Mouse (Mus musculus): Measurements from ENCODE around the gene Olfr1148. TPM values are rescaled to one million over a fixed set of nuclear protein-coding genes. Genes with fewer than 3 reads are reported as not detected.

The Olfr1148 gene
- not detected for total RNA-seq (2021)
- not detected in 2 replicates for polyA plus RNA-seq (2012; rRNA removed)
- long read RNA-seq, result 0 reads

DNA sequence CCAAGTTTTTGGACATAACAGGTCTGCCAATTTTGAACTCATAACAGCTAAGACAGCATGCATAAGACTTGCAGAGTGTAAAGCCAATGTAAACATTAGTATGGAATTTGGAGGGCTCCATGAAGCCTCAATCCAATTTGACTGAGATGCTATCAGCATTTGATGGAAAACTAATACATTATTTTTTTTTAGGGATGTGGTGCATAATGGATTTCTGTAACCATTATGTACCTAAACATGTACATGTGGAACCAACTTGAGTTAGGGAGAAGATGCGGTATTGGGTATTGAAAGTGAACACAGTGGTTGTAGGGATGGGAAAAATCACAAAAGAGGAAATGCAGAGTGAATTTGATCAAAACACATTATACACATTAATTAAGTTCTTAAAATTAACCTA, at the start of gene Olfr1148:
Olfr1148 (plus strand) TSS at position 301 of the 400 bp plus-strand sequence.
- no peaks in the 10 kb centered on the region for H3K36me3 ChIP-seq (ENCODE audit: control insufficient read depth, insufficient read depth, low read length)
- no peaks in the 10 kb centered on the region for H3K4me1 ChIP-seq (ENCODE audit: control insufficient read depth, insufficient read depth, low read length)
- DNase-seq, result no peak
- H3K27ac ChIP-seq, result no peak within 1 kb of the TSS
- 72% methylated on average over 1 of the region's 1 CpGs for WGBS
- intact Hi-C loops (cut with DNase I), result no loop called here
- H3K27me3 ChIP-seq (ENCODE audit: control insufficient read depth, insufficient read depth, low read length), result no peaks in the 10 kb centered on the region
- TF ChIP-seq POLR2A (IDR thresholded peaks at IDR 0.05; ENCODE audit: insufficient read depth, low read depth, low read length) (no peak), EP300 (IDR thresholded peaks at IDR 0.05; ENCODE audit: insufficient read depth, low read depth, low read length) (no peak), CTCF (IDR thresholded peaks at IDR 0.05) (no peak)
- H3K4me3 ChIP-seq, result no peak within 1 kb of the TSS
- no peaks in the 10 kb centered on the region for H3K79me2 ChIP-seq (replicated peaks; ENCODE audit: control insufficient read depth, insufficient read depth, low read length)
- H3K9ac ChIP-seq (ENCODE audit: low read depth, low read length), result no peak within 1 kb of the TSS

GRCm38 (mm10) chr2:87800292-87800691, 30.0 kb upstream of the Olfr1148 start, which contains the start of gene Olfr1143:
Gene Olfr1143, plus strand, starts transcription at chr2:87800592.
- H3K9ac ChIP-seq (ENCODE audit: low read depth, low read length), result no peak within 1 kb of the TSS
- no peak for DNase-seq
- no peak for TF ChIP-seq EP300 (IDR thresholded peaks at IDR 0.05; ENCODE audit: insufficient read depth, low read depth, low read length)
- no peak for TF ChIP-seq CTCF (IDR thresholded peaks at IDR 0.05)
- TF ChIP-seq POLR2A (IDR thresholded peaks at IDR 0.05; ENCODE audit: insufficient read depth, low read depth, low read length), result no peak
- no peak within 1 kb of the TSS for H3K4me3 ChIP-seq
- intact Hi-C loops (cut with DNase I), result no loop called here
- no peak within 1 kb of the TSS for H3K27ac ChIP-seq
- H3K36me3 ChIP-seq (ENCODE audit: control insufficient read depth, insufficient read depth, low read length), result no peaks in the 10 kb centered on the region
- no peaks in the 10 kb centered on the region for H3K27me3 ChIP-seq (ENCODE audit: control insufficient read depth, insufficient read depth, low read length)
- H3K4me1 ChIP-seq (ENCODE audit: control insufficient read depth, insufficient read depth, low read length), result no peaks in the 10 kb centered on the region
- no peaks in the 10 kb centered on the region for H3K79me2 ChIP-seq (replicated peaks; ENCODE audit: control insufficient read depth, insufficient read depth, low read length)

DNA sequence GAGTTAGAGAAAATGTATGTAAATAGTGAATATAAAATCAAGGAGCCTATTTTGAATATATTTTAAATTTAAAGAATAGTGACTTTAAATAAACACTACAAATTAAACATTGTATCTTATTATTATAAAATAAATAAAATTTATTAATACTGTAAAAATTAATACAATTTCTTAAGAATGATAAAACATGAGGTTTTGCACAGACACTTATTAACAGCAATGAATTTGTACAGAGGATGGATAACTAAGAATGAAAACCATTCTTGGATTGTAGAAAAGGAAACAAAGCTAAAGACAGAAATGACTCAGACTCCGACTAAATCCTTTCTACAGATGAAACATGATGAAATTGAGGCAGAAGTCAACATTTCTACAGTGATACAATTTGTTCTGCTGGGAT, 20.8 kb upstream of the Olfr1148 start, which contains the start of gene Olfr1145:
Olfr1145 (plus strand) TSS at position 301 of the 400 bp plus-strand sequence.
- no peak for TF ChIP-seq CTCF (IDR thresholded peaks at IDR 0.05)
- no peak for TF ChIP-seq EP300 (IDR thresholded peaks at IDR 0.05; ENCODE audit: insufficient read depth, low read depth, low read length)
- no peak for TF ChIP-seq POLR2A (IDR thresholded peaks at IDR 0.05; ENCODE audit: insufficient read depth, low read depth, low read length)
- Histone ChIP-seq H3K4me3 (no peak within 1 kb of the TSS), H3K27me3 (ENCODE audit: control insufficient read depth, insufficient read depth, low read length) (no peaks in the 10 kb centered on the region), H3K9ac (ENCODE audit: low read depth, low read length) (no peak within 1 kb of the TSS), H3K27ac (no peak within 1 kb of the TSS), H3K4me1 (ENCODE audit: control insufficient read depth, insufficient read depth, low read length) (no peaks in the 10 kb centered on the region), H3K79me2 (replicated peaks; ENCODE audit: control insufficient read depth, insufficient read depth, low read length) (no peaks in the 10 kb centered on the region), H3K36me3 (ENCODE audit: control insufficient read depth, insufficient read depth, low read length) (no peaks in the 10 kb centered on the region)
- WGBS, result 48% methylated on average over 1 of the region's 1 CpGs
- intact Hi-C loops (cut with DNase I), result no loop called here
- no peak for DNase-seq

GRCm38 (mm10) chr2:87843693-87844092, 13.4 kb downstream of the Olfr1148 start, which contains the start of gene Olfr1150-ps1:
Gene Olfr1150-ps1, plus strand, starts transcription at chr2:87843993.
- no peaks in the 10 kb centered on the region for H3K27me3 ChIP-seq (ENCODE audit: control insufficient read depth, insufficient read depth, low read length)
- intact Hi-C loops (cut with DNase I), result no loop called here
- 55% methylated on average over 1 of the region's 1 CpGs for WGBS
- TF ChIP-seq EP300 (IDR thresholded peaks at IDR 0.05; ENCODE audit: insufficient read depth, low read depth, low read length), result no peak
- H3K9ac ChIP-seq (ENCODE audit: low read depth, low read length), result no peak within 1 kb of the TSS
- DNase-seq, result no peak
- no peak within 1 kb of the TSS for H3K27ac ChIP-seq
- H3K36me3 ChIP-seq (ENCODE audit: control insufficient read depth, insufficient read depth, low read length), result no peaks in the 10 kb centered on the region
- no peak within 1 kb of the TSS for H3K4me3 ChIP-seq
- H3K79me2 ChIP-seq (replicated peaks; ENCODE audit: control insufficient read depth, insufficient read depth, low read length), result no peaks in the 10 kb centered on the region
- H3K4me1 ChIP-seq (ENCODE audit: control insufficient read depth, insufficient read depth, low read length), result no peaks in the 10 kb centered on the region

DNA sequence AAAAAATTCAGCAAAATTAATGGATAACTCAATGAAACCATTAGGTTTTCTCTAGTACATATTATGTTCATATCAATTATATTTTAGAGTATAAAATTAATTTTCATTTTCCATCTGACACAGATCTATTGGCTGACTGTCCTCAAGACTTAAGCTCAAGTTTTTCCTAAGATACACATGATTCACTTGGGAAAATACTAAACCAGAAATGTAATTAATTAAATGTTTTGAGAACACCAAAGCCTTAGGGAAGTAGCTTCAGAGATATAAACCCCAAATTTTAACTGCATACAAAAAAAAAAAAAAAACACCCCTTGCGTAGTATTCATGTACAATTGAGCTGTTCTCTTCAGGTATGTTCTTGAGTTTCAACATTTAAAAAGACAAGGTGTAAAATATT, 25.2 kb downstream of the Olfr1148 start, which contains the start of gene Olfr1151:
Olfr1151 (plus strand) TSS at position 301 of the 400 bp plus-strand sequence.
- no peak for DNase-seq
- H3K4me3 ChIP-seq, result no peak within 1 kb of the TSS
- no peak within 1 kb of the TSS for H3K9ac ChIP-seq (ENCODE audit: low read depth, low read length)
- H3K36me3 ChIP-seq (ENCODE audit: control insufficient read depth, insufficient read depth, low read length), result no peaks in the 10 kb centered on the region
- no peaks in the 10 kb centered on the region for H3K4me1 ChIP-seq (ENCODE audit: control insufficient read depth, insufficient read depth, low read length)
- H3K27ac ChIP-seq, result no peak within 1 kb of the TSS
- intact Hi-C loops (cut with DNase I), result no loop called here
- WGBS, result 67% methylated on average over 1 of the region's 1 CpGs
- TF ChIP-seq CTCF (IDR thresholded peaks at IDR 0.05) (no peak), POLR2A (IDR thresholded peaks at IDR 0.05; ENCODE audit: insufficient read depth, low read depth, low read length) (no peak), EP300 (IDR thresholded peaks at IDR 0.05; ENCODE audit: insufficient read depth, low read depth, low read length) (no peak)
- no peaks in the 10 kb centered on the region for H3K27me3 ChIP-seq (ENCODE audit: control insufficient read depth, insufficient read depth, low read length)
- H3K79me2 ChIP-seq (replicated peaks; ENCODE audit: control insufficient read depth, insufficient read depth, low read length), result no peaks in the 10 kb centered on the region

DNA sequence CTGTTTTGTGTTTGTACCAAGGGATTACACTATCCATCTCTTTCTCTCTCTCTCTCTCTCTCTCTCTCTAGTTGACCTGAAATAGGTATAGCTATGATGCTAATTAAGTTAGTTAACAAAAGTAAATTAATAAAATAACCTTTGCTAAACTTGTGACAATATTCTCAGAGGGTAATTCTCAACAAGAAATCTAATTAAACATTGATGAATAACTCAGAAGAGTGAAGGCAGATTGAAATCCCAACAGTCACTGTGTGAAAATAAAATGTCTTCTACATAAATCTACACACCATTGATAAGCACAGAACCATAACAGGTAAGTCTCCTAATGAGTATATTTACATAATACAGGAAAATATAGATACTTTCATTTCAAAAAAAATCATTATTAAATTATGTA, 35.9 kb downstream of the Olfr1148 start, which contains the start of gene Olfr1152:
Olfr1152 (plus strand) TSS at position 301 of the 400 bp plus-strand sequence.
- intact Hi-C loops (cut with DNase I), result no loop called here
- Histone ChIP-seq H3K4me3 (no peak within 1 kb of the TSS), H3K79me2 (replicated peaks; ENCODE audit: control insufficient read depth, insufficient read depth, low read length) (no peaks in the 10 kb centered on the region), H3K27ac (no peak within 1 kb of the TSS), H3K4me1 (ENCODE audit: control insufficient read depth, insufficient read depth, low read length) (no peaks in the 10 kb centered on the region), H3K9ac (ENCODE audit: low read depth, low read length) (no peak within 1 kb of the TSS), H3K36me3 (ENCODE audit: control insufficient read depth, insufficient read depth, low read length) (no peaks in the 10 kb centered on the region), H3K27me3 (ENCODE audit: control insufficient read depth, insufficient read depth, low read length) (no peaks in the 10 kb centered on the region)
- TF ChIP-seq CTCF (IDR thresholded peaks at IDR 0.05) (no peak), POLR2A (IDR thresholded peaks at IDR 0.05; ENCODE audit: insufficient read depth, low read depth, low read length) (no peak), EP300 (IDR thresholded peaks at IDR 0.05; ENCODE audit: insufficient read depth, low read depth, low read length) (no peak)
- DNase-seq, result no peak

Other genes with a start within 250 kb of the Olfr1148 start
- not detected for gene Olfr1130, start 224.3 kb upstream of the Olfr1148 start, total RNA-seq (2021)
- not detected in 2 replicates for gene Olfr1130, start 224.3 kb upstream of the Olfr1148 start, polyA plus RNA-seq (2012; rRNA removed)
- not detected for gene Olfr1131, start 203.4 kb upstream of the Olfr1148 start, total RNA-seq (2021)
- gene Olfr1131, start 203.4 kb upstream of the Olfr1148 start, polyA plus RNA-seq (2012; rRNA removed), result not detected in 2 replicates
- gene Olfr1132, start 193.0 kb upstream of the Olfr1148 start, total RNA-seq (2021), result not detected
- not detected in 2 replicates for gene Olfr1132, start 193.0 kb upstream of the Olfr1148 start, polyA plus RNA-seq (2012; rRNA removed)
- not detected for gene Olfr1133, start 183.2 kb upstream of the Olfr1148 start, total RNA-seq (2021)
- gene Olfr1133, start 183.2 kb upstream of the Olfr1148 start, polyA plus RNA-seq (2012; rRNA removed), result not detected in 2 replicates
- gene Olfr1134, start 172.1 kb upstream of the Olfr1148 start, total RNA-seq (2021), result not detected
- gene Olfr1134, start 172.1 kb upstream of the Olfr1148 start, polyA plus RNA-seq (2012; rRNA removed), result not detected in 2 replicates
- not detected for gene Olfr1135, start 156.9 kb upstream of the Olfr1148 start, total RNA-seq (2021)
- gene Olfr1135, start 156.9 kb upstream of the Olfr1148 start, polyA plus RNA-seq (2012; rRNA removed), result not detected in 2 replicates
- gene Olfr1136, start 136.6 kb upstream of the Olfr1148 start, total RNA-seq (2021), result not detected
- not detected in 2 replicates for gene Olfr1136, start 136.6 kb upstream of the Olfr1148 start, polyA plus RNA-seq (2012; rRNA removed)
- not detected for gene Olfr1137, start 117.4 kb upstream of the Olfr1148 start, total RNA-seq (2021)
- not detected in 2 replicates for gene Olfr1137, start 117.4 kb upstream of the Olfr1148 start, polyA plus RNA-seq (2012; rRNA removed)
- not detected for gene Olfr1138, start 90.6 kb upstream of the Olfr1148 start, total RNA-seq (2021)
- gene Olfr1138, start 90.6 kb upstream of the Olfr1148 start, polyA plus RNA-seq (2012; rRNA removed), result not detected in 2 replicates
- not detected for gene Olfr1140, start 86.8 kb upstream of the Olfr1148 start, total RNA-seq (2021)
- not detected in 2 replicates for gene Olfr1140, start 86.8 kb upstream of the Olfr1148 start, polyA plus RNA-seq (2012; rRNA removed)
- not detected for gene Olfr1141, start 76.5 kb upstream of the Olfr1148 start, total RNA-seq (2021)
- gene Olfr1141, start 76.5 kb upstream of the Olfr1148 start, polyA plus RNA-seq (2012; rRNA removed), result not detected in 2 replicates
- gene Olfr152, start 51.0 kb upstream of the Olfr1148 start, total RNA-seq (2021), result not detected
- gene Olfr152, start 51.0 kb upstream of the Olfr1148 start, polyA plus RNA-seq (2012; rRNA removed), result not detected in 2 replicates
- not detected for gene Olfr1143, start 29.9 kb upstream of the Olfr1148 start, total RNA-seq (2021)
- not detected in 2 replicates for gene Olfr1143, start 29.9 kb upstream of the Olfr1148 start, polyA plus RNA-seq (2012; rRNA removed)
- not detected for gene Olfr1145, start 20.7 kb upstream of the Olfr1148 start, total RNA-seq (2021)
- not detected in 2 replicates for gene Olfr1145, start 20.7 kb upstream of the Olfr1148 start, polyA plus RNA-seq (2012; rRNA removed)
- not detected for gene Olfr1150-ps1, start 13.5 kb downstream of the Olfr1148 start, total RNA-seq (2021)
- not detected in 2 replicates for gene Olfr1150-ps1, start 13.5 kb downstream of the Olfr1148 start, polyA plus RNA-seq (2012; rRNA removed)
- not detected for gene Olfr1151, start 25.3 kb downstream of the Olfr1148 start, total RNA-seq (2021)
- gene Olfr1151, start 25.3 kb downstream of the Olfr1148 start, polyA plus RNA-seq (2012; rRNA removed), result not detected in 2 replicates
- gene Olfr1152, start 36.0 kb downstream of the Olfr1148 start, total RNA-seq (2021), result not detected
- not detected in 2 replicates for gene Olfr1152, start 36.0 kb downstream of the Olfr1148 start, polyA plus RNA-seq (2012; rRNA removed)
- gene Olfr1153, start 64.4 kb downstream of the Olfr1148 start, total RNA-seq (2021), result not detected
- not detected in 2 replicates for gene Olfr1153, start 64.4 kb downstream of the Olfr1148 start, polyA plus RNA-seq (2012; rRNA removed)
- gene Olfr1154, start 74.6 kb downstream of the Olfr1148 start, total RNA-seq (2021), result not detected
- not detected in 2 replicates for gene Olfr1154, start 74.6 kb downstream of the Olfr1148 start, polyA plus RNA-seq (2012; rRNA removed)
- gene Olfr1155, start 114.6 kb downstream of the Olfr1148 start, total RNA-seq (2021), result not detected
- gene Olfr1155, start 114.6 kb downstream of the Olfr1148 start, polyA plus RNA-seq (2012; rRNA removed), result not detected in 2 replicates
- not detected for gene Olfr1156, start 122.6 kb downstream of the Olfr1148 start, total RNA-seq (2021)
- not detected in 2 replicates for gene Olfr1156, start 122.6 kb downstream of the Olfr1148 start, polyA plus RNA-seq (2012; rRNA removed)
- not detected for gene Olfr1157, start 137.8 kb downstream of the Olfr1148 start, total RNA-seq (2021)
- gene Olfr1157, start 137.8 kb downstream of the Olfr1148 start, polyA plus RNA-seq (2012; rRNA removed), result not detected in 2 replicates
- gene Olfr74, start 144.1 kb downstream of the Olfr1148 start, total RNA-seq (2021), result not detected
- not detected in 2 replicates for gene Olfr74, start 144.1 kb downstream of the Olfr1148 start, polyA plus RNA-seq (2012; rRNA removed)
- not detected for gene Olfr1158, start 159.6 kb downstream of the Olfr1148 start, total RNA-seq (2021)
- not detected in 2 replicates for gene Olfr1158, start 159.6 kb downstream of the Olfr1148 start, polyA plus RNA-seq (2012; rRNA removed)
- not detected for gene Olfr1160, start 177.7 kb downstream of the Olfr1148 start, total RNA-seq (2021)
- not detected in 2 replicates for gene Olfr1160, start 177.7 kb downstream of the Olfr1148 start, polyA plus RNA-seq (2012; rRNA removed)
- not detected for gene Olfr1161, start 192.2 kb downstream of the Olfr1148 start, total RNA-seq (2021)
- not detected in 2 replicates for gene Olfr1161, start 192.2 kb downstream of the Olfr1148 start, polyA plus RNA-seq (2012; rRNA removed)
- not detected for gene Olfr73, start 207.2 kb downstream of the Olfr1148 start, total RNA-seq (2021)
- not detected in 2 replicates for gene Olfr73, start 207.2 kb downstream of the Olfr1148 start, polyA plus RNA-seq (2012; rRNA removed)
- not detected for gene Olfr1162, start 220.6 kb downstream of the Olfr1148 start, total RNA-seq (2021)
- not detected in 2 replicates for gene Olfr1162, start 220.6 kb downstream of the Olfr1148 start, polyA plus RNA-seq (2012; rRNA removed)
- not detected for gene Olfr1163, start 241.3 kb downstream of the Olfr1148 start, total RNA-seq (2021)
- not detected in 2 replicates for gene Olfr1163, start 241.3 kb downstream of the Olfr1148 start, polyA plus RNA-seq (2012; rRNA removed)

Data from heart, adult 2 months (tissue).